Mouse (Mus musculus) ES-E14 (cell line): ENCODE data around the gene Hexim2. TPM values are rescaled to one million over a fixed set of nuclear protein-coding genes. Genes with fewer than 3 reads are reported as not detected.
A peak's percentile ranks its signal among the peaks of the same experiment; 100 is the strongest.

Experiments used
- DNase-seq: peaks from one replicate; pipeline ENCODE4 v3.0.0-alpha.2; 2013; ENCODE audit warnings: low read depth, low spot score
- H3K27ac ChIP-seq: 2 replicates; pipeline ENCODE4 v1.5.1; 2012; ENCODE audit warnings: low read depth, mild to moderate bottlenecking, low read length, moderate library complexity, mixed read lengths; ENCODE audit not compliant: poor library complexity, insufficient read depth, severe bottlenecking
- H3K36me3 ChIP-seq: 2 replicates; pipeline ENCODE4 v1.6.1; 2012; ENCODE audit warnings: mild to moderate bottlenecking, low read length, moderate library complexity, mixed read lengths; ENCODE audit not compliant: control insufficient read depth, poor library complexity, insufficient read depth, severe bottlenecking
- H3K4me1 ChIP-seq, 2 experiments: fragments of 150-350 bp in 1 of 2; sonication (generic) in 1 of 2; 2 replicates each; pipeline ENCODE4 v1.6.1; 2012; ENCODE audit warnings: low read length in 2 of 2, mild to moderate bottlenecking in 1 of 2, mixed read lengths in 1 of 2; ENCODE audit not compliant: control insufficient read depth in 2 of 2, insufficient read depth in 2 of 2, poor library complexity in 1 of 2
- H3K4me3 ChIP-seq, 2 experiments: fragments of 150-350 bp in 1 of 2; sonication (generic) in 1 of 2; 2 replicates each; pipeline ENCODE4 v1.5.1; 2012; ENCODE audit warnings: low read length in 2 of 2, low read depth in 1 of 2, mild to moderate bottlenecking in 1 of 2, mixed read lengths in 1 of 2; ENCODE audit not compliant: insufficient read depth in 1 of 2, poor library complexity in 1 of 2, severe bottlenecking in 1 of 2
- H3K9ac ChIP-seq: 2 replicates; pipeline ENCODE4 v1.6.1; 2012; ENCODE audit warnings: low read depth, mild to moderate bottlenecking, low read length, mixed read lengths; ENCODE audit not compliant: poor library complexity, insufficient read depth, severe bottlenecking
- H3K9me3 ChIP-seq: fragments of 150-350 bp; sonication (generic); 2 replicates; pipeline ENCODE4 v1.6.1; 2012; ENCODE audit warnings: low read depth, mild to moderate bottlenecking, low read length; ENCODE audit not compliant: control insufficient read depth, insufficient read depth
- CHD2 ChIP-seq: IDR thresholded peaks from 2 replicates; pipeline ENCODE4 v1.6.1; 2014; ENCODE audit warnings: mild to moderate bottlenecking, low read depth, low read length, inconsistent platforms
- HCFC1 ChIP-seq: IDR thresholded peaks from 2 replicates; pipeline ENCODE4 v1.6.1; 2012; ENCODE audit warnings: low read length, inconsistent platforms, borderline replicate concordance; ENCODE audit not compliant: insufficient read depth
- MAFK ChIP-seq: IDR thresholded peaks from 2 replicates; pipeline ENCODE4 v1.6.1; 2014; ENCODE audit warnings: mild to moderate bottlenecking, low read depth, low read length, inconsistent platforms; ENCODE audit not compliant: insufficient read depth
- ZC3H11A ChIP-seq: IDR thresholded peaks from 2 replicates; pipeline ENCODE4 v1.6.1; 2012; ENCODE audit warnings: low read depth, mild to moderate bottlenecking, inconsistent platforms, low read length, borderline replicate concordance
- ZNF384 ChIP-seq: IDR thresholded peaks from 2 replicates; pipeline ENCODE4 v1.6.1; 2012; ENCODE audit warnings: low read depth, low read length, inconsistent platforms
- in situ Hi-C, 2 experiments: fragments of 600-800 bp; cut with MboI; formaldehyde crosslinking; loops; one replicate each; pipeline ENCODE4 v1.15.1; 2025; ENCODE audit warnings: low sequenced_read_pairs in 2 of 2, inconsistent platforms in 1 of 2; ENCODE audit not compliant: unreplicated experiment in 2 of 2
- total RNA-seq: library from RNA; depleted of rRNA; stranded (reverse); fragments of 300-350 nt; gene quantifications from 2 replicates; pipeline ENCODE4 v1.2.3, GENCODE M21; 2012

The Hexim2 gene
- total RNA-seq, 1 experiment: 9.7 TPM

GRCm38 (mm10) chr11:103132576-103133455 lies 587 bp downstream of the Hexim2 start:
- TF ChIP-seq HCFC1: peak; percentile 88
- no peak for TF ChIP-seq ZC3H11A
- peak; percentile 100 for TF ChIP-seq ZNF384
- TF ChIP-seq MAFK: no peak
- peak; percentile 87 for TF ChIP-seq CHD2
- no peaks in the 10 kb centered on the region for H3K36me3 ChIP-seq
- in situ Hi-C loops: no loop called here

DNA sequence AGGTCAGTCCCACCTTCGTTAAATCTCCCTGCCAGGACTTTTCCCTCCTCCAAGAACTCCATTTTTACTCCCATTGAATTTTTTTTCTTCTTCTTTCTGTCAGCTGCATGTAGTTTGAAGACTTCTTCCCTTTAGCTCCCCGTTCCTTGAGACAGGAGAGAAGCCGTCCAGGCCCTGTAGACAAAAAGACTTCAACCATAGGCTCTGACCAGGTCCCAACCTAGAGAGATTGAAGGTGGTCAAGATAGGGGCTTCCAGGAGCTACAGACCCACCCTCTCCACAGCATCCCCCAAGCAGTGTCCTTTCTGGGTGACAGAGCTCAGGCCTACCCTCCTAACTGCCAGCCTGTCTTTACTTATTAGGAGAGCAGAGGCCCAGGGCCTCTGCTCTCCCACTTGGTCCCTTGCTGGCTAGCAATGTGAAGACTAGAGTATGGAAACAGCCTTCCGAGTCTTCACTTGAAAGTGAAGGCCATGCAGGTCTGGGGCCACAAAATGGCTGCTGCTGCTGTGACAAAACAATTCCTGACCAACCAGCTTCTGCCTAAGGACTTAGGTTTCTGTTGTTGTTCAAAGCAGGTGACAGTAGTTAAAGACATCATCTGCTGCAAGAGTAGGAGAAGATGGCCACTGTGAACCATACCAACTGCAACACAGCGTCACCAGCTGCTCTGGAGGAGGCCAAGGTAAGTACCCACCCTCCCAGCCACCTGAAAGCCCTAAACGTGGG lies 1.4 kb downstream of the Hexim2 start:
- DNase-seq: no peak
- H3K36me3 ChIP-seq: no peaks in the 10 kb centered on the region
- TF ChIP-seq MAFK (no peak), HCFC1 (no peak), ZC3H11A (no peak), CHD2 (no peak), ZNF384 (no peak)
- H3K9ac ChIP-seq: peak overlapping the region; percentile 68
- H3K4me1 ChIP-seq: peaks cover 4 to 13% of the 10 kb centered on the region in 2 experiments; a peak in 1 of 4 replicates
- in situ Hi-C loops: no loop called here
- peak overlapping the region; percentile 59 to 93 for H3K4me3 ChIP-seq
- peak overlapping the region; percentile 41; the same call in 1 of the 2 replicates for H3K27ac ChIP-seq
- H3K9me3 ChIP-seq: no peaks in the 10 kb centered on the region

More at GRCm38 (mm10) chr11:103132576-103133455, 587 bp downstream of the Hexim2 start:
- DNase-seq: peak; percentile 100
- Histone ChIP-seq H3K27ac (peak overlapping the region; percentile 92), H3K9me3 (no peaks in the 10 kb centered on the region), H3K9ac (peak overlapping the region; percentile 98), H3K4me1 (peaks cover 4 to 13% of the 10 kb centered on the region in 2 experiments; a peak in 1 of 4 replicates), H3K4me3 (peak overlapping the region; percentile 82 to 93)

DNA sequence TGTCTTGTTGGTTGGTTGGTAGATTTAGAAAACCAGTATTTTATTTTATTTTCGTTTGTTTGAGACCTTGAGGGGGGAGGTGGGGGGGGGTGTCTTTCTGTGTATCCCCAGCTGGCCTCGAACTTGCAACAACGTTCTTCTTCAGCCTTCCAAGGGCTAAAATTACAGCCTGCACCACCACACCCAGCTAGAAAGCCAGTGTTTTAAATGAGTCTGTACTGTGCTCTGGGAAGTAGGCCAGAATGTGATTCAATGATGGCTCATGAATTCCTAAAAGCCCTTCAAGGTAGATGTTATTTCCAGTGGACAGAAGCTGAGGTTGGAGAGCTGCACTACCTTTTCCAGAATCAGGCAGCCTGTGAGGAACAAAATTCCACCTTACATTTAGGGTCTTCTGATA lies 2.0 kb downstream of the Hexim2 start:
- no peak overlapping the region for H3K9ac ChIP-seq
- H3K36me3 ChIP-seq: no peaks in the 10 kb centered on the region
- DNase-seq: no peak
- peaks cover 4 to 13% of the 10 kb centered on the region in 2 experiments; a peak in 1 of 4 replicates for H3K4me1 ChIP-seq
- no peak for TF ChIP-seq ZC3H11A
- TF ChIP-seq CHD2: no peak
- TF ChIP-seq ZNF384: no peak
- no peak for TF ChIP-seq MAFK
- TF ChIP-seq HCFC1: no peak
- in situ Hi-C loops: no loop called here
- H3K4me3 ChIP-seq: no peak overlapping the region
- no peak overlapping the region for H3K27ac ChIP-seq
- no peaks in the 10 kb centered on the region for H3K9me3 ChIP-seq

- H3K4me1 ChIP-seq: peaks cover 5 to 20% of the 10 kb centered on the region in 2 experiments; a peak in 2 of 4 replicates
- H3K4me3 ChIP-seq: no peak overlapping the region
- H3K36me3 ChIP-seq: no peaks in the 10 kb centered on the region
- DNase-seq: no peak
- in situ Hi-C loops: no loop called here
- no peak overlapping the region for H3K9ac ChIP-seq
- no peaks in the 10 kb centered on the region for H3K9me3 ChIP-seq
- no peak overlapping the region for H3K27ac ChIP-seq
- TF ChIP-seq ZC3H11A (no peak), ZNF384 (no peak), CHD2 (no peak), HCFC1 (no peak), MAFK (no peak)
Observed at GRCm38 (mm10) chr11:103136039-103136577, 3.9 kb downstream of the Hexim2 start.
